Mouse (Mus musculus): ENCODE measurements at regions not wholly inside any gene's neighbourhood (a gene's known extent, or its start where the extent isn't known, plus 50 kb on each side); places are given as distances from the start of the nearest gene placed in this dataset.

DNA sequence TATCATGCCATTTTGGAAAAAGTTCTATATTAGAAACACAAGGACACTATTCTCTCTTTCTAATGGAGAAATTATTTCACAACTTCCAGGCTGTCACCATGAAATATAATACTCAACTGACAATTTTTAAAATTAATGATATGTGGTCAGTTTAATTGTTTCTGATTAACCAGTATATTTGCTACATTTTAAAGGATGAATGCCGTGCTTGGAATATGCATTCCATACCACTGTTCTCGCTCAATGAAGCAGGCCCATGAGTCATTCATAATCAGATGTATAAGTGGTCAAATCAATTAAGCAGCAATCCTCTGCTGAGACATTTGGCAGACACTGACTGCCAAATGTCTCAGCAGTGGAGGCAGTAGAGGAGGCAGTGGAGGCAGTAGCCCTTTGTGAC lies 283.4 kb upstream of the Gpc5 start:
- no peak for DNase-seq

DNA sequence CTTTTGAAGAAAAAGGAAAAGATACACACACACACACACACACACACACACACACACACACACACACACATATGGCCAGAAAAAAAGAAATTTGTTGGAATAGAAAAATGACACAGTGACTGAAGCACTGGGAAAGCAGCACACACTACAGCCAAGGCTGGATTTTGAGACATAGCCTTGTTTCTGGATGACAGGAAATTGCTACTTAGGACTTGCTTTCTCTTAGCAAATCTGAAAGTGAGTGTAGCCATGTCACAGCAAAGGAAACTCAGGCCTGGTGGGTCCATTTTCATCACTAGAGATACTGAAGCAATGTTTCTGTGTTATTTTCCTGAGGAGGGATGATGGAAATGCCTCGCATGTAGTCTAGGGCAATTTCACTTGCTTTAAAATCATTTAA lies 271.3 kb upstream of the Gpc5 start:
- no peak for DNase-seq

DNA sequence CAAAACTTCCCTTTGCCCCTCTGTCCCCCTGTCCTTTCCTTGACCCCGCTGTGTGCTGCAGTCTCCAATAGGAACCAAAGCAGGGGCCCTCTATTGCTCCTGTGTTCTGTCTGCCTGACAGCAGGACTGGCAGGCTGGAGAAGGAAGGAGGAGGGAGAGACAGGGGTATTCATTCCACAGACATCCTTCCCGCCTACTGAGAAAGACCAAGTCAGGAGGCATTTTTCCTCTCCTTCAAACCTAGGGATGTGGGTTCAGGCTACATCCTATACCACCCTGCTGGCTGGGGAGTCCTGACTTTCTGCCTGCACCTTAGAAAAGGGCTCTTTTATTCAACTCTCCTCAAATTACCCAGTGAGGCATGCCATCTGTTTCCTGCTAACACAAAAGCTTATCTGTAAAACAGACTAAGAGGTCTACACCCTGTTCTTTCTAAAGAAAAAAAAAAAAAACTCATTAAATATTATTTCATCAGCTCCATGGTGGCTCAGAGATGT lies 270.9 kb upstream of the Gpc5 start:
- DNase-seq, result no peak

DNA sequence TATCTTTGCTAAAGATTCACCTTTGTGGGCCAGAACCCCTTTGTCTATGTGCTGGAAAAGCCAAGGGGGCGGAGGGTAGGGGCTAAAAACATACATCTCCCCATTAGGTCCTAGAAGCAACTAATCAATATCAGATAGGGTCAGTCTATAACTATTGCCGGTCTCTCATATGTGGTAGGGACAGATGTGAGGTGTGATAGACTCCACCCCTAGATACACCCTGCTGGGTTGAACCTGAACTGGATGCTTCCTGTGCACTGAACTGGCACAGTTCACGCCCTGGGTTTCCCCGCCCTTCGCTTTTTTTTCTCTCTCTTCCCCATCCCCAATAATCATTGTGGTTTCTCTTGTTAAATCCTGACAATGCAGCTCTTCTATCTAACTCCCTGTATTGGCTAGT lies 270.3 kb upstream of the Gpc5 start:
- no peak for DNase-seq

DNA sequence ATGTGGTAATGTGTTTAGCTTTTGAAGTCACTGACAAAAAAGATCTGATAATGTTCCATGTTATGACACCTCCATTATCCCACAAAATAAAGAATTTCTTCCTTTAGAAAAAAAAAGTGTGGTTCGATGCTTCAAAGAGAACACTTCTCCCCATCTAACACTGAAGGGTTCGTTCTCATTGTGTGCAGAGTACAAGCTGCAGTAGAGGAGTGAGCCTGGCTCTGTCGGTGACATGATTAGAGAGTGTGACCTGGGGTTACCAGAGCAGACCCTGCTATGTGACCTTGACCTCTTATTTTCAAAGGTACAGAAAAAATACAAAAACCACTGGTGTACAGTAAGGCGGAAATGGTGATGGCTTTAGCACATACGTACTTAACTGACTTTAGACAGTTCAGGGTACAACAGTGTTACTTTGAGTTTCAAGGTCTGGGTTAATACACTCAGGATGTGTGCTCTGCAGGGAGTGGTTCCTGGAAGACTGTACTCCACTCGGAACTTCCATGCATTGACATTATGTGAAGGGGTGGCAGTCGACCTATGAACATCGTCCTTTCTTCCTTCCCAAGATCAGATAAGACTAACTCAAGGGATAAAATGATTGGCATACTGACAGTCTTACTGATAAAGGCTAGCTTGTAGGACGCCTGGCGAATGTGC lies 265.2 kb upstream of the Gpc5 start:
- no peak for DNase-seq

DNA sequence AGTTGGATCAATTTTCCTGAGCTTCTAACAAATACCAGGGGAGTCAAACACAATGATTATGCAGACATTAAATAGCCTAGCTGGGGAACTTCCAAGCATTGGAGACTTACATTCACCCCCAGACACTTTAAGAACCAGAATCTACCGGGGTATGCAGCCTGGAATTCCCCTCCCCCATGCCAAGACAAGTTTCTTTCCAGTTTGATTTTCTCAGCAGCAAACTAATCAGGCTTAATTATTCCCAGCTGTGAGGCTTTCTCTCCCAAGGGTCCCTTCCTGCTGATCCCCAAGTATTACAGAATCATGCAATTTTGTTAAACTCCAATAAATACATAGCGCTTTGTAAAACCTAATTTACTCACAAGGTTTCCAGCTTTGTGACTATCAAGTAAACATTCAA lies 262.7 kb upstream of the Gpc5 start:
- no peak for DNase-seq

DNA sequence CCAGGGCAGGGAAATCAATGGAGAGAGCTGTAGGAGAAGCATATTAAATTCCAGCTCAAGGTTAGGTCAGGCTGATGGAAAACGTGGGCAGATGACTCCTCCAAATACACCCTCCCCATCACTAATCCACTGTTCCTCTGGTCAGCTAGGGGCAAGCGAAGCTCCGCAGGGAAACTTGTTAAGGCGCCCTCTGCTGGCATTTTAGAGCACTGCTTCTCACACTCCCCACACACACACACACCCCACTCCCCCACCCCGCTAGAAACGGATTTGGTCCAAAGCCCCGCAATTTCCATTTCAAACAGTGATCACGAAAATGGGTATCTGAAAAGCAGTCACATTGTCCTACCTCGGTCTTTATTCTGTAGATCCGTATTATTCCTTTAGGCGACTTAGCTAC lies 259.0 kb upstream of the Gpc5 start:
- DNase-seq, result no peak

DNA sequence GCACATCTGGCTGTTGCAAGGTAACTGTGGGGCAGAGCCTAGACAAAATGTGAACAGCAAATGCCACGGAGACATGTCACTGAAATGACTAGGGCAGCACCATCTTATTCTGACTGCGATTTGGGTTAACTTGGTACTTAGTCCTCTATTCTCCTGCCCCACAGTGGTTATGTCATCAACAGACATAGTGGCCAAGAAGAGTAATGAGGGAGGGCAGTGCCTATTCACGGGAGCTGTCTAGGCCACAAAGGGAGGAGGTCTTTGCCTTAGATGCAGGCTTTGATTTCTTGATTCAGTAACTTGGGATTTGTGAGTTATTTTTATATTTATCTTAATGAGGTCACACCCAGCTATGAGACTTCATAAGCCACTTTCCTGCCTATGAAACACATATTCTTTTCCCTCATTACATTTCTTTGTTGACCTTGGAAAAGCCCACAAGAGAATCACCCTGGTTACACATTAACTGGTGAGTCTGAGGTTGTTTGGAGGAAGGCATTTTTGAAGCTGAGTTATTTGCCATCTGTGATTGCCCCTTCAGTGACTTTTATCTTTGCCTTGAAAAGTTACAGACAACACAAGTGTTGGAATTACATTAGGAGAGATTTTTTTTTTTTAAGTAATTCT lies 255.2 kb upstream of the Gpc5 start:
- no peak for DNase-seq

DNA sequence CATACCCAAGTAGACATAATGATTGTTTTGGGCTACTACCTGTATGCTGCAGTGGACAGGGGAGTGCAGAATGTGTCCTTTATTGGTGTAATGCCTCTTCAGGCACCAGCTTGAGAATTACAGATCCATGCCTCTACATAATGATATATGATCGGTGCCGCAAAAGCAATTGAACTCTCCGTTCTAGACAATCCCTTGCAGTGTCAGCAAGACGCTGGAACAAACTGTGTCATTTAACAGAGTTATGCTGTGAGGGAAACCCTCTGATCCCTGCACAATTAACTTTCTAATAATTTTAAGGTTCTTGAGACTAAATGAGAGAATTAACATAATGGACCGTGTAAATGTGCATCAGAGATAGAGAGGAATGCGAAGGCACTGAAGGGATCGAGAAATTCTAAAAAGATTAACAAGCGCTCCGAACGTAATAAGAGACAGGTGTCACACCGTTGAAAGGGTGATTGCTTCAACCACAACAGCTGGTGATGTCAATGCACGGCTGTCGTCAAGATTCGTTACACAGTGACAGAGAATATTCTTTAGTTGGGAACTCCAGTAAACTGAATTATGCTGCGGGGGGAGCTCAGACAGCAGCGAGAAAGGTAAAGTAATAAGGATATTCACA lies 254.3 kb upstream of the Gpc5 start:
- DNase-seq, result no peak

DNA sequence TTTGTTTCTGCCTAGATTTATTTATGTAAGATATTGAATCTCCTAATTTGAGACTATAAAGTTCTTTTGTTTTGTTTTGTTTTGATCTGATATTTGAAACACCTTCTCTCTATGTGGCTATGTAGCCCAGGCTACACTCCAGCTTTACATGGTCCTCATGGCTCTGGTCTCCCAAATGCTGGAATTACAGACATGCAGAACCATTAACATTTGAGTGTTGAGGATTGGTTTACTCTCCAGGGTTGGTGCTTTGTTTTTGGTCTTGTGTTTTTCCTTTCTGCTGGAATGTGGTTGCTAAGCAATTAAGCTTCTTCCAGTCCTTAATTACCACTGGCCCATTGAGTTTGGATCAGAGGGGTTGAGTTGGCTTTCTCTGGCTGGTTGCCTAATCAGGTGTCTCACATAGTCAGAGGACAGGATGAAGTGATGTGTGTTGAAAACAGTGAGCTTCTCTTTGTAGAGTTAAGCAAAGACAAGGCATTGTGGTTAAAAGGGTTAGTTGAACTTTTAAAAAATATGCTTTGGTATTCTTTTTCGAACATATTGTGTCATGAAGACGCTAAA lies 252.6 kb upstream of the Gpc5 start:
- no peak for DNase-seq

DNA sequence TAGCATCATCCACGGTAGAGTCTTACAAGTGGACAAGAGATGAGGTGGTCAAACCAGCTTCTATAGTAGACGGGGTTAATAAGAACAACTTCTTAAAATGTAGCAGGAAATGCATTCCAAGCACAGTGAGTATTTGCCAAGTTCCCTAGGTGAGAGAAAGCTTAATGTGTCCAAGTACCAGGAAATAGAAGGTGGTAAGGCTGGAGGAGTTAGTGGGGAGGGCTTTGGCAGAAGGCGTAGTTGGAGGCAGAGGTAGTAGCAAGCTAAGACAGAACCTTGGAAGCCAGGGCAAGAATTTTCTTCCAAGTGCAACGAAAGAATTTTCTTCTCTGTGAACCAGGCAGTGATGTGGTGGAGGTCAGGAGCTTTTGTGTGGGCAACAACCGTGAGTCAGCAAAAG lies 251.2 kb upstream of the Gpc5 start:
- no peak for DNase-seq

DNA sequence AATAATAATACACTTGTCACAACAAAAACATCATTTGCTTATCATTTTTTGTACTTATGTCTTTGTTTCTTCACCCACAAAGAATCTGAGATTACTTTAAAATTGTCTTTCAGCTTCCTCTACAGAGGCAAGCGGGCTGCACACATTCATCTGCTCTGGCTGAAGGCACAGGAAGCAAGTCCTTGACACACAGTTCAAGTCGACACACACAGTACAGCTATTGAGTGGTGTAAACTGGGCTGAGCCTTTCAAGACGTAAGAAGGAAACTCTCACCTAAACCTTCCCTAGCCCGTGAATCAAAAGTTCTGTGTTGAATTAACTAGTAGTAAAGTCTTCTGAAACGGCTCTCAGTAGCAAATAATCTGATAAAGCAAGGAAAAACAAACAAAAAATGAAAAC lies 250.5 kb upstream of the Gpc5 start:
- no peak for DNase-seq

DNA sequence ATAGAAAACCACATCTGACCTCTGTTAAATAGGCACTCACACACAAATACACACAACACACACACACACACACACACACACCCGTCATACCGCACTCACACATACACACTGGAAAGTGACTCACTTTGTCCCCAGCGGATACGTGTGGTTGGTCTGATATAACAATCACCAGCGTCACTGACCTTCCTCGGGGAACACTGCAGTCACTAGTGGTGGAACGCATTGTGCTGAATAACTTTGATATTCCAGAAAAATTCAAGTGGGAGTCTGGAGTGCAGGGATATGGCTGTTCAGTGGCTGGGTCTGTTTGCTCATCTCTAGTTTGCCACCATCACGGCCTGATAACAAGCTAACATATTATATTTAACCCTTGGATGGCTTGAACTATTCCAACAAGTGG lies 249.7 kb upstream of the Gpc5 start:
- DNase-seq, result no peak

DNA sequence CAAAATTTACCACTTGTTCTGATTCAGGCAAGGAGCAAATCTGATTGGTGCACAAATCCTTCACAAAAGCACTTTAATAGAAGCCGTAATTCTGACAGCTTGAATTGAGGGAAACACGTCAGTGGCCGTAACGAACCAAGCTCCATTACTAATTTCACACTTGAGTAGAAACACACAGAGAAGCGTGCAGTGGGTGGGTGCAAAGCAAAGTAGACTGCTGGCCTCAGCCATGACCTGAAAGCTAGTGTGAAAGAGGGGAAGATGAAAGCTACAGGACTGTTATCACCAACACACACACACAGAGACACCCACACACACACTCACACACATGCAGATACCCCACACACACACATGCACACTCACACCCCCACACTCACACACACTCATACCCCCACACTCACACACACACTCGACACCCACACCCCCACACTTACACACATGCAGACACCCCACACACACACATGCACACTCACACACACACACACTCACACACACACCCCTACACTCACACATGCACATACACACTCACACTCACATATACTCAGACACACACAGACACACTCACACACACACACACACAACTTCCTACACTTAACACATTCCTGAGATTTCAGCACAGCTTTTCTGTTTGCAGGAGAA lies 248.8 kb upstream of the Gpc5 start:
- no peak for DNase-seq

DNA sequence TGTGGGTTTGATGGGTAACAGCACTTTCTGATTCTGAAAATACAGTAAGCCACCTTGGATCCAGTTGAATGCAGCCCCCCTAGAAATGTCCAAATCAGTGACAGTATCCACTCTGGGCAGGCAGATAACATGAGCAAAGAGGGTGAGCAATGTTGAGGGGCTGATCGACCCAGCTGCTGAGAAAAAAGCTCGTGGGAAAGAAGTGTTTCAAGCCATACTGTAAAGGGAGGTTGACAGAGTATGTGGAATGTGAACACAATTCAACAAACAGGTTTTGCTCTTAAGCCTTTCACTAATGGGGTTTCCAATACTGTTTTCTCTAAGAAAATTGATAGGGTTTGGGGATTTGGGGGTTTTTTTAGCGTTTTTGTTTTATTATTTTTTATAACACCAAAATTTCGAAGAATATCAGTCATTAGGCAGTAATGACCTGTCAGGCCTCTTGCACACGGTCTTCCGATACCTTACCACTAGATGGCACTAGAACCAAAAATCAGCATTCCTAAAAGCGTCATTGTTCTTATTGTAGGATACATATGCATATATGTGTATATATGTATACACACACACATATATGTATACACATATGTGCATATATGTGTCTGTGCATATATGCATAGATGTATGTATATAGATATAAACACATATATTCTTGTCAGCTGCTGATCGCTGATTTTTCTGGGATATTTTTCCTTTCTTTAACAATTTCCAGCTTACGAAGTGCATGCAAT lies 237.5 kb upstream of the Gpc5 start:
- no peak for DNase-seq

DNA sequence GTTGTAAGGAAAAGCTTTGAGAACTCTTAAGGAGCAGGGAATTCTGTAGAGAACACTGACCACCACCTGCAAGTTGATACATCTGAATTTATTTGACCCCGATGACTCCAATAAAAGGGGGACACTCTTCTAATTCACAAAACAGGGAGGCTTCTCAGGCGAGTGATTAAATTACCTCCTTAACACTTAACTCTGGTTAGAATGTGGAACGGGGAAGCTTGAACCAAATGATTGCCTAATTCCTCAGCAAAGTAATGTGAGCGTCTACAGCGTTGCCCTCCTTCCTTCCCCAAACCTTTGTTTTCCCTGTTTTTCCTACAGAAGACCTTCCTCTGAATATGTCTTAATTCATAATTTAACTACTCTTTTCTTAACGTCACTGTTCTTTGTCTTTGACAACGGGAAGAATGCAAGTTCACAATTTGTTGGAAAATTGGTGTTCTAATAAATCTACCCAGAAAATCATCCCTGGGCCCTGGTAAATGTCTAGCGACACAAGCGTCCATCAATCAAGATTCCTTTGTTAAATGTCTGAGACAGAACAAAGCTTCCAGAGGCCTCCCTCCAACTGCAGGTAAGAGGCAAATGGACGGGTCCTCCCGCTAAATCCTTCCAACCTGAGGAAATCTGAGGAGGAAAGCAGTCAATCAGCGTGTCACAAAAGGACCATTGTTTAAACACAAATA lies 236.8 kb upstream of the Gpc5 start:
- DNase-seq, result no peak

DNA sequence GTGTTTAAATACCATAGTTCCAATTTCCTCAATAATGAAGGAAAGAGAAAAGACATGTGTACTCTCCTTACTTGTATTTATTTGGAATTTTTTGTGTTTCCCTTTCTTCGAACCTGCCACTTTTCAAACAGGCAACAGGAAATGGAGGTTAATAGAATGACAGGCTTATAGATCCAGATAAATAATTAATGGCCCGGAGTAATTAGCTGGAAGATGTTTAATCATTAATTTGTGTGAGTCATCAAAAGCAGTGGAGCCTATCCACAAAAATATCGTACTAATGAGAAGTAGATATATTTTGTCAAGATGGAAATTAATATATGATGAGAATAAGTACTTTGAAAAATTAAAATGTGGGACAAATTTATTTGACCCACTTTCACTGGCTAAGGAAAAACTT lies 236.3 kb upstream of the Gpc5 start:
- DNase-seq, result no peak

DNA sequence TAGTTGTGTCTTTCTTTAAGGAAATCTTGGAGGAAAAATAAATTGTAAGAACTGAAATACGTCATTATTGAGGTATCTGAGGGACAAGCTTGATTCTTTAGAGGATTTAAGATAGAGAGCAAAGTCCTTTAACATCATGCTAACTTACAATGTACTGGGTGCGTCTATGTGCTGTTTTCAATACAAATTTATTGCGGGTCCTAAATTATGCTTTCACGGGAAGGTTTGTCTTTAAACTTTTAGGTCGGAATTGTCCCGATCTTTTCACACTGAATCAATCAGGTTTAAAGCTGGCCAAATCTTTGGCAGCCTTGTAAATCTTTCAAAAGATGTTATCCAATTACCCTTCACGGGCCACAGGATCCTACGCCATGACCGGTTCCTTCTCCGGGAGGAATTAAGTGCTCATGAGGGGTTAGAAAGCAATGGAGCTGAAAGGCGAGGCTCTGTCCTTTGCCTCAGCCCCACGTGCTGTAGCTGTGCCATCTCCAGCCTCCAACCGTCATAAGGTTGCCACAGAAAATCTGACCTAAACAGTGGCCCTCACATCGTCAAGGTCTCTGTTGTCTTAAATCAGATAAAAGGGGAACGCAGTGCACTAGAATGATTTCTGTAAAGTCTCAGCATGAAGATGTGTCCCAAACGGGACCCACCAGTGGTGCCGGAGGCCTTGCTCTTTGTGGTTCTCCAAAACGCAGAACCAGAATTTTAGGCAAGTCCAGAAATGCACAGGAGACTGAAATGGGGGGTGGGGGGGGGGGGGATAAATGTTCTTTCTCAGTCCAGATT lies 235.6 kb upstream of the Gpc5 start:
- DNase-seq, result no peak

DNA sequence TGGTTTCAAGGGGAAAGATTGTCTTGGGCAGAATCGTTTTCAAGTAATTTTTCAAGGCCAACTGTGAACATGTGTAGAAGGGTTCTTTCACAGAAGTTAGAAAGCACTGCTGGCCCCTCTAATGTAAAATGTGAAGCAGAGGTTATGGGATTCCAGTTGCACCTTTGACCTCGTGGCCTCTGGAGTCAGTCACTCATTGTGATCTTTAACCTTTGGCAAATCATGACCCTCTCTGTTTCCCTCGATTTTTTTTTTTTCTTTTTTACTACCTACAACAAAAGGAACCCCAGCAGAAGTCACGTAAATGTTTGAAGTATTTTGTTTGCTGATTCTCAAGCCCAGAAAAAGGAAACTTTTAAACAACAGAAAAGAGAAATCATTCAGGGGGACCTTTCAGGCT lies 234.8 kb upstream of the Gpc5 start:
- no peak for DNase-seq

DNA sequence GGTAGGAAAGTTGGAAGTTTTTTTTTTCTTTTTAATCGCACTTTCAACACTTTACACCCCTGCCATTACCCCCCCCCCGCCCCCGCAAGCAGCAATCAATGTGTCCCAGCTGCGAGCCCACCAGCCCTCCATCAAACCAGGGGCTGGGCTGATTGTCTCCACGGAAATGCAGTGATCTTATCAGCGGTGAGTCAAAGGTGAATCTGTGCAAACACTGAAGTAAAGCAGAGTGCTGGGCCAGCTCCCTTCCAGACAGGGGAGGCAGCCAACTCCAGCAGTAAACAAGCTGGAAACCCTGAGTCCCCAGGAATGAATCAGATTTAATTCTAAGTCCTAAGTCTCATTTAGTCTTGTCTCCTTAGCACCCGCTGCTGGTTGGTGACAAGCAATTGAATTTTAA lies 234.3 kb upstream of the Gpc5 start:
- DNase-seq, result no peak

DNA sequence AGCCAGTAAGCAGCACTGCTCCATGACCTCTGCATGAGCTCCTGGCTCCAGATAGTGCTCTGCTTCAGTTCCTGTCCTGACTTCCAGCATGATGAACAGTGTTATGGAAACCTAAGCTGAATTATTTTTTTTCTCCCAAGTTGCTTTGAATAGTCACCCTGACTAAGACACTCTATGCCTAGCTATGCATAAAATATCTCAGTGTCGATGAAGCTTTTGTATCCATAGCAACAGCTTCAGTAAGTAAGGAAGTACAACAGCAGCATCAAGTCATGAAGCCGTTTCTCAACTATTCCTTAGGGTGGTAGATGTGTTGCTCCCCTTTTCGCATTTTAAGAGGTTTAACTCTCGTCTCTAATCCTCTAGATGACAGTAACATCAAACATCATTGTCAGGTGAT lies 228.4 kb upstream of the Gpc5 start:
- no peak for DNase-seq

DNA sequence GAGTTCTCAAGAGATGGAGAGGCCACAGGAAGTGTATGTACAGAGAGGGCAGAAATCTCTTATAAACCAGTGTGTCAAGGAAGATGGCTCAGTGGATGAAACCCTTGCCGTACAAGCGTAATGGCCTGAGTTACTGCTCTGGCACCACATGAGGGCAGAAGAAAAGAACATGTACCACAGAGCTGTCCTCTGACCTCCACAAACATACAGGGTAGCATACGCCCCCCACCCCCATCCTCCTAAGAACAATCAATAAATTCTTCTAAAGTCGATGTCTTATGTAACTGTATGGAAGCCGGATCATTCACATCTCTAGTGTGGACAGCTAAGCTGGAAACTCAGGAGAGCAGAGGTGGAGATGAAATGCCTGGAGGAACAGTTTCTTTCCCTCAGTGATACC lies 227.9 kb upstream of the Gpc5 start:
- DNase-seq, result no peak
